Mouse (Mus musculus) lung, postnatal 0 days (tissue): ENCODE data around the gene Dscam. TPM values are rescaled to one million over a fixed set of nuclear protein-coding genes. Genes with fewer than 3 reads are reported as not detected.

Source experiments
- ATAC-seq: fragments of 200-750 bp; cut with Nextera tagmentation; 2 replicates; pipeline ENCODE4 v1.8.0; 2017; ENCODE audit warnings: moderate library complexity
- DNase-seq: peaks from one replicate; pipeline ENCODE4 v3.0.0-alpha.2; 2016; ENCODE audit warnings: low spot score
- H3K27ac ChIP-seq: fragments of 300-500 bp; sonication (generic); 2 replicates; pipeline ENCODE4 v1.5.1; 2014; ENCODE audit warnings: antibody characterized with exemption, mild to moderate bottlenecking, low read length, mixed read lengths
- H3K27me3 ChIP-seq: fragments of 300-500 bp; sonication (generic); replicated peaks from 2 replicates; pipeline ENCODE4 v1.6.1; 2014; ENCODE audit warnings: low read length, mixed read lengths; ENCODE audit not compliant: insufficient read depth
- H3K36me3 ChIP-seq: fragments of 300-500 bp; sonication (generic); 2 replicates; pipeline ENCODE4 v1.6.1; 2014; ENCODE audit warnings: low read length, mixed read lengths; ENCODE audit not compliant: insufficient read depth
- H3K4me1 ChIP-seq: fragments of 300-500 bp; sonication (generic); 2 replicates; pipeline ENCODE4 v1.6.1; 2014; ENCODE audit warnings: antibody characterized with exemption, low read depth, low read length, mixed read lengths; ENCODE audit not compliant: insufficient read depth
- H3K4me2 ChIP-seq: fragments of 300-500 bp; sonication (generic); replicated peaks from 2 replicates; pipeline ENCODE4 v1.6.1; 2014; ENCODE audit warnings: low read depth, mild to moderate bottlenecking, low read length, moderate library complexity, mixed read lengths
- H3K4me3 ChIP-seq: fragments of 300-500 bp; sonication (generic); 2 replicates; pipeline ENCODE4 v1.5.1; 2014; ENCODE audit warnings: low read depth, low read length
- H3K9ac ChIP-seq: fragments of 300-500 bp; sonication (generic); replicated peaks from 2 replicates; pipeline ENCODE4 v1.6.1; 2014; ENCODE audit warnings: low read depth, mild to moderate bottlenecking
- H3K9me3 ChIP-seq: fragments of 300-500 bp; sonication (generic); 2 replicates; pipeline ENCODE4 v1.6.1; 2016; ENCODE audit warnings: low read length, mixed read lengths
- CTCF ChIP-seq: IDR thresholded peaks from 2 replicates; pipeline ENCODE4 v1.5.1; 2016; ENCODE audit warnings: antibody characterized with exemption, mild to moderate bottlenecking
- EP300 ChIP-seq: IDR thresholded peaks from 2 replicates; pipeline ENCODE4 v1.6.1; 2016; ENCODE audit warnings: antibody characterized with exemption, mild to moderate bottlenecking, control low read depth
- WGBS: fragments of 180-500 bp; shearing (Covaris S2); extraction: QIAGEN DNeasy Blood & Tissue Kit; methylation state at CpG from one replicate; pipeline ENCODE4 v1.1.7; 2014; 5-methylcytosine and 5-hydroxymethylcytosine counted together
- polyA plus RNA-seq: library from polyadenylated mRNA; unstranded; fragments of >200 nt; fragmentation: Nextera tagmentation; extraction: Ambion mirVana; gene quantifications from 2 replicates; pipeline ENCODE4 v1.2.1, GENCODE M21; 2015

Dscam gene
- polyA plus RNA-seq, 1 experiment from 2014 or later = not detected

DNA sequence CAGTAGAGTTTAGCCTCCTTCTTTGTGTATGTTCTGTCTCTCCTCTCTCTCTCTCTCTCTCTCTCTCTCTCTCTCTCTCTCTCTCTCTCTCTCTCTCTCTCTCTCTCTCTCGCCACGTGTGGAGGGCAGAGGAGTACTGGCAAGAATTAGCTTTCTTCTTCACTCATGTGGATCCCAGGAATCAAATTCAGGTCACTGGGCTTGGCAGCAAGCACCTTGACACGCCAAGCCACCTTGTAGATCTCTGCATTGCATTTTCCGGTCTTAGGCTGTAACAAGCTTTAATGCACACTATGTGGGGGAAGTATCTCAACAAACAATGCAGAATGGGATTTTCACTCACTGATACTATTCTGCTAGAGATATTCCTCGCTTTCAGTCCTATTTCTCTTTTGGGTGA is 449.9 kb downstream of the Dscam start:
- H3K4me2 ChIP-seq = no peak overlapping the region
- DNase-seq (no peak), ATAC-seq (no peak)
- H3K27me3 ChIP-seq = no peaks in the 10 kb centered on the region
- 58% methylated on average over 5 of the region's 5 CpGs for WGBS
- TF ChIP-seq EP300 = no peak
- H3K4me3 ChIP-seq = no peak overlapping the region
- H3K9ac ChIP-seq = no peak overlapping the region
- no peaks in the 10 kb centered on the region for H3K4me1 ChIP-seq
- no peaks in the 10 kb centered on the region for H3K9me3 ChIP-seq
- no peaks in the 10 kb centered on the region for H3K36me3 ChIP-seq
- no peak overlapping the region for H3K27ac ChIP-seq

DNA sequence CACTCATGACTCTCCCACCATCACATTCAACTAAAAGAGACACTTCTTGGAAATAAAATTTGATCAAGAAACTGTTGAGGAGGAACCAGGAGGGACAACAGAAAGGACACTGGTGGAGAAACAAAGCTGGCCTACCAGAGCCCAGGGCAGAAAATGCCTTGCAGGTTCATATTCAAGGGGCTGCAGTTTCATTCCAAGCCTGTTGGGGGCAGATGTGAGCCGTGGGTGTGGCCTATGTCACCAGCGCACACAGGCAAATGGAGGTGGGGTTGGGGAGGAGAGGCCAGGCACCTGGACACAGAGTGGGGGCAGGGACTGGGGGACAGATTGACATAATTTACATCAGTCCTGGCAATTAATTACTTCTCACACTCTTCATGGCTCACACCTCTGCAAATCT is 452.3 kb downstream of the Dscam start:
- ATAC-seq (no peak), DNase-seq (no peak)
- no peak overlapping the region for H3K9ac ChIP-seq
- H3K4me3 ChIP-seq = no peak overlapping the region
- H3K4me2 ChIP-seq = no peak overlapping the region
- no peaks in the 10 kb centered on the region for H3K9me3 ChIP-seq
- H3K27me3 ChIP-seq = no peaks in the 10 kb centered on the region
- H3K4me1 ChIP-seq = no peaks in the 10 kb centered on the region
- TF ChIP-seq CTCF = peak; percentile 45
- no peak for TF ChIP-seq EP300
- 5% methylated on average over 2 of the region's 2 CpGs for WGBS
- H3K36me3 ChIP-seq = no peaks in the 10 kb centered on the region
- H3K27ac ChIP-seq = no peak overlapping the region

DNA sequence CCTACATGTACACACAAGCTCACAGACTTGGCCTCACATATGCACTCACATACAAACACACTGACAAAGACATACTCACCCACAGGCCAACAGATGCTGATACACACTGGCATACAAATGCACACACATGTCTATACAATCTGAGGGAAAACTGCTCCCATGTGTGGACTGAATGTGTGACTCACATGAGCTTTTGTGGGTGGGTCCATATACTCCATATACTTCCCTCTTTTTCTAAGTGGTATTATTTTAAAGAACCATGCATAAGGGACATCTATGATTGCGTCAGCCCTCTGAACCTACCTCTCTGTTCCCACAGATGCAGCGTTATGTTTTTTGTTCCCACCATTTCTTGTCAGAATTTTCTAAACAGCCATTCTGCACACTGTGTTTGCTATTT is 453.9 kb downstream of the Dscam start:
- H3K9ac ChIP-seq = no peak overlapping the region
- H3K4me1 ChIP-seq = no peaks in the 10 kb centered on the region
- no peak overlapping the region for H3K27ac ChIP-seq
- no peaks in the 10 kb centered on the region for H3K27me3 ChIP-seq
- no peak overlapping the region for H3K4me3 ChIP-seq
- no peaks in the 10 kb centered on the region for H3K9me3 ChIP-seq
- no peak for DNase-seq
- H3K4me2 ChIP-seq = no peak overlapping the region
- no peak for TF ChIP-seq EP300
- no peak for TF ChIP-seq CTCF
- no peaks in the 10 kb centered on the region for H3K36me3 ChIP-seq
- ATAC-seq = no peak
- WGBS = 91% methylated on average over 2 of the region's 2 CpGs

DNA sequence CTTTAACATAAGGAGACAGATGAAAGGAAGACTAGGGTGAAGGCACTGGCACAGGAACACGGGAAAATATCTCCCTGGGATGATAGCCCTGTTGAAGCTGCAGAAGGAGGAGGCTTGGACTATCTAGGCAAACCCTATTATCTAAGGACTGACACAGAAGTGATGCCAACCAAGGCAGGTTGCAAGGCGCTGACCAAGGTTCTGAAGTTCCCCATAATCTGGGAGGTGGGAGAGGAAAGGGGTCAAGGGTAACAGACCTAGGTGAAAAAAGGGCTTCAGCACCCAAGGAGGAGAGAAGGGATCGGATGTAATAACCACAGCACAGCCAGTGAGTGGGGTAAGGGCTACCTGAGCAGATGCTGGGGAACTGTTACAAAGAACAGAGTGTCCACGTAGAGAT is 458.6 kb downstream of the Dscam start:
- Histone ChIP-seq H3K27me3 (no peaks in the 10 kb centered on the region), H3K27ac (no peak overlapping the region), H3K9ac (no peak overlapping the region), H3K4me3 (no peak overlapping the region), H3K4me2 (no peak overlapping the region), H3K36me3 (no peaks in the 10 kb centered on the region), H3K4me1 (no peaks in the 10 kb centered on the region), H3K9me3 (no peaks in the 10 kb centered on the region)
- TF ChIP-seq EP300 (no peak), CTCF (no peak)
- 33% methylated on average over 4 of the region's 4 CpGs for WGBS
- DNase-seq = no peak
- no peak for ATAC-seq

DNA sequence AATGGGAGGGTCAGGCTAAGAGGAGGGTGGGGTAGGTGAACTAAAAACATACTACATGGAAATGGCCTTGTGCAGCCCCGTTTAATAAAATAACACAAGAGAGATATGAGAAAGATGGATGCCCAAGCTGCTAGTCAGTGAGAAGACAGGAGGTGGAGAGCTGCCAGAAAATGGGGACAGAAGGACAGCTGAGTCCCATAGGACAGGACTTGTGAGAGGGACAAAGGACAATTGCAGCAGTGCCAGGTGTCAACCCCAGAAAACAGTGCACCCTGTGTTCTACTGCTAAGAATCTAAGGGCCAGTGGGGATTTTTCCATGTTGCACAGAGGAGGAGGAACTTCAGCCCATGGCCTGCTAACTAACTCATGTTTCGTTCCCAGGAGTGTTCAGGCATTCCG is 470.0 kb downstream of the Dscam start:
- TF ChIP-seq EP300 (no peak), CTCF (no peak)
- 69% methylated on average over 3 of the region's 3 CpGs for WGBS
- no peak overlapping the region for H3K9ac ChIP-seq
- DNase-seq = no peak
- no peak overlapping the region for H3K27ac ChIP-seq
- H3K9me3 ChIP-seq = no peaks in the 10 kb centered on the region
- no peaks in the 10 kb centered on the region for H3K4me1 ChIP-seq
- H3K4me2 ChIP-seq = no peak overlapping the region
- H3K27me3 ChIP-seq = no peaks in the 10 kb centered on the region
- no peak overlapping the region for H3K4me3 ChIP-seq
- no peak for ATAC-seq
- H3K36me3 ChIP-seq = no peaks in the 10 kb centered on the region

DNA sequence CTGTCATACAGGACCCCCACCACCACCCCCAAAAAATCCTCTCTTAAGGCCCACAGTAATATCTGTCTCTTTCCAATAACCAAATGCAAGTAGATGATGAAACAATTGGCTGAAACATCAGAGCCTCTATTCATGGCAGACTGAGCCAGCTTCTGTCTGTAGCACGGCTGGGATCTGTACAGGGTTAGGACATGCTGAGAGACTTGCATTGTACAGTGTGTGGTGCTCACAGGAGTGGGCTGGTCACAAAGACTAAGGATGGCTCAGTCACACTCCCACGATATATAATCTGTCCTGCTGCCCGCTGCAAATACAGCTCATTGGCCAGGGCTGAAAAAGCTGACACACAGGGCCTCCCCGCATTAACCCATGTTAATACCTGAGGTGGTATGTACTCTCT is 474.7 kb downstream of the Dscam start:
- ATAC-seq (no peak), DNase-seq (no peak)
- H3K9ac ChIP-seq = no peak overlapping the region
- no peaks in the 10 kb centered on the region for H3K9me3 ChIP-seq
- no peak overlapping the region for H3K27ac ChIP-seq
- TF ChIP-seq CTCF (no peak), EP300 (no peak)
- H3K4me2 ChIP-seq = no peak overlapping the region
- H3K36me3 ChIP-seq = no peaks in the 10 kb centered on the region
- no peak overlapping the region for H3K4me3 ChIP-seq
- no peaks in the 10 kb centered on the region for H3K27me3 ChIP-seq
- H3K4me1 ChIP-seq = no peaks in the 10 kb centered on the region
- WGBS = 71% methylated on average over 4 of the region's 4 CpGs

DNA sequence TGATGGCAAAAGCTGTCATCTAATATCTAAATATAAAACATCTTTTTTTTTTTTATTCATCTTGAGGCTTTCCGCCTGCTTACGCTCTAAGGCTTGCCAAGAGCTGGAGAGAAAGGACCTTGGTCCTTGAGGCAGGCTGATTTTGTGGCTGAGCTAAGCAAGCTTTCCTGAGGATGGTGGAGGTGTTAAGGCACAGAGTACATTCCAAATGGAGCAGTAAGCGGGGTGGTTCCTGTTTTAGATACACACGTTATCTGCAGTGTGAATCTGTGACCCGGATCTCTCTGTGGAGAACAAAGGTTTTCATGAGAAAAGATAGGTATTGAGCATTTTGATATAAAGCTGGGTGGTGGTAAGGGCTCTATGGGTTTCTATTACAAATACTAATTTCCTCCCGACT is 479.0 kb downstream of the Dscam start:
- H3K36me3 ChIP-seq = no peaks in the 10 kb centered on the region
- H3K4me2 ChIP-seq = no peak overlapping the region
- no peak overlapping the region for H3K27ac ChIP-seq
- no peaks in the 10 kb centered on the region for H3K27me3 ChIP-seq
- TF ChIP-seq CTCF (no peak), EP300 (no peak)
- H3K4me1 ChIP-seq = no peaks in the 10 kb centered on the region
- DNase-seq = no peak
- WGBS = 79% methylated on average over 6 of the region's 6 CpGs
- H3K4me3 ChIP-seq = no peak overlapping the region
- no peaks in the 10 kb centered on the region for H3K9me3 ChIP-seq
- no peak overlapping the region for H3K9ac ChIP-seq
- no peak for ATAC-seq
